Mouse (Mus musculus): ENCODE results near the gene Atp6v1g2.

GRCm38 (mm10) chr17:35248986-35249385, 15.5 kb downstream of the Atp6v1g2 start:
- no peak for TF ChIP-seq CTCF (IDR thresholded peaks at IDR 0.05; ENCODE audit: insufficient read depth, low read depth, low read length)
- TF ChIP-seq POLR2A (IDR thresholded peaks at IDR 0.05; ENCODE audit: insufficient read depth, low read depth, low read length), result no peak
